In the genomic region with DNA sequence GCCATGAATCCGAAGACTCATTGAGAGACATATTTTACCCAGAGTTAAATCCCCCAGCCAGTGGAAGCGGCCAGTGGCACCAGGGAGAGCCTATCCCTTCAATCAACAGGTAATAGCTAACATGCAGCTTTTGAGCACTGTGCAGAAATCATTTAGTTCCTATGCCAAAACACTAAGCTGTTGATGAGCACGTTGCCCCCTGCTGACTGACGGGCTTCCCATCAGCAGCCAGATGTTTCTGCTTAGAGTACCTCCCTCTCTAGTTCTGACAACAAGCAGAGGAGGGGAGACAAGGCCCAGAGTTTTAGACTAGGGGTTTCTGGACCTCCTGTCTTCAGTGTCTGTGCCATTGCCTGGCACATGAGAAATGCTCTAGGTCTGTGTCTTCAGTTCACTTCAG, we compare ENCODE assay signal across 20 mouse cellular contexts.
A peak's percentile ranks its signal among the peaks of the same experiment; 100 is the strongest.
DNase-seq lines count a peak whose midpoint lies in the region; ATAC-seq and TF ChIP-seq lines count a peak whose summit lies in the region.
"Had no signal": no experiment of that assay in that cellular context is flagged by ENCODE, and none has a peak within 500 bp of the region (broad histone marks: within the 10 kb centered on the region; RNA-seq: fewer than 3 reads in every experiment).

No protein-coding gene starts in this region.

- H3K4me2 ChIP-seq in liver, embryonic 11.5 days: no peak overlapping the region
- no peak overlapping the region for H3K4me2 ChIP-seq in hindbrain, embryonic 14.5 days (replicated peaks)
- no peak overlapping the region for H3K4me2 ChIP-seq in kidney, embryonic 14.5 days (replicated peaks; ENCODE audit: low read depth, low read length)
- H3K4me2 ChIP-seq: lung, embryonic 15.5 days; neural tube, embryonic 13.5 days had no signal

- no peaks in the 10 kb centered on the region for H3K27me3 ChIP-seq in liver, adult 2 months (ENCODE audit: control insufficient read depth, insufficient read depth, low read length)
- no peaks in the 10 kb centered on the region for H3K27me3 ChIP-seq in liver, embryonic 11.5 days (replicated peaks; ENCODE audit: control insufficient read depth, insufficient read depth, low read length)
- H3K27me3 ChIP-seq in small intestine, adult 2 months (ENCODE audit: control insufficient read depth, insufficient read depth, low read length): no peaks in the 10 kb centered on the region
- peaks cover 4% of the 10 kb centered on the region; the same call in 1 of the 2 replicates for H3K27me3 ChIP-seq in hindbrain, embryonic 14.5 days (ENCODE audit: control insufficient read depth, insufficient read depth, low read length)
- no peaks in the 10 kb centered on the region for H3K27me3 ChIP-seq in kidney, embryonic 14.5 days (ENCODE audit: control insufficient read depth, insufficient read depth, low read length)
- H3K27me3 ChIP-seq: lung, embryonic 15.5 days; megakaryocyte, embryonic 14.5 days had no signal

- no peak for TF ChIP-seq POLR2A in liver, adult 2 months (IDR thresholded peaks at IDR 0.05; ENCODE audit: extremely low read depth, insufficient read depth, low read length)
- TF ChIP-seq POLR2A in small intestine, adult 2 months (IDR thresholded peaks at IDR 0.05; ENCODE audit: low read depth, low read length): no peak

- no peak for ATAC-seq in liver, embryonic 11.5 days (replicated peaks; ENCODE audit: low FRiP score)
- no peak for ATAC-seq in hindbrain, embryonic 14.5 days (ENCODE audit: low FRiP score)
- no peak for ATAC-seq in kidney, embryonic 14.5 days (ENCODE audit: low FRiP score, low TSS enrichment)

- TF ChIP-seq CTCF in liver, adult 2 months (IDR thresholded peaks at IDR 0.05; ENCODE audit: low read depth, low read length): peak; percentile 33; the same call in 1 of the 2 replicates
- peak; percentile 22; the same call in 1 of the 2 replicates for TF ChIP-seq CTCF in small intestine, adult 2 months (IDR thresholded peaks at IDR 0.05; ENCODE audit: extremely low read depth, insufficient read length, insufficient replicate concordance, low read depth, low read length)

- 72% methylated on average over 4 of the region's 4 CpGs for WGBS in liver, adult 2 months
- 58% methylated on average over 4 of the region's 4 CpGs for WGBS in liver, embryonic 11.5 days
- WGBS in small intestine, adult 2 months: 66% methylated on average over 4 of the region's 4 CpGs
- WGBS in hindbrain, embryonic 14.5 days: 69% methylated on average over 4 of the region's 4 CpGs
- WGBS in kidney, embryonic 14.5 days: 63% methylated on average over 4 of the region's 4 CpGs

- H3K9ac ChIP-seq in liver, adult 2 months (ENCODE audit: low read depth, low read length): no peak overlapping the region
- no peak overlapping the region for H3K9ac ChIP-seq in liver, embryonic 11.5 days (ENCODE audit: low read depth, low read length)
- H3K9ac ChIP-seq in hindbrain, embryonic 14.5 days: no peak overlapping the region
- no peak overlapping the region for H3K9ac ChIP-seq in kidney, embryonic 14.5 days (ENCODE audit: low read depth, low read length)
- H3K9ac ChIP-seq: lung, embryonic 15.5 days; neural tube, embryonic 13.5 days had no signal

- H3K36me3 ChIP-seq in liver, adult 2 months (ENCODE audit: control insufficient read depth, insufficient read depth, low read length): no peaks in the 10 kb centered on the region
- no peaks in the 10 kb centered on the region for H3K36me3 ChIP-seq in liver, embryonic 11.5 days (ENCODE audit: control insufficient read depth, insufficient read depth, low read length)
- no peaks in the 10 kb centered on the region for H3K36me3 ChIP-seq in small intestine, adult 2 months (ENCODE audit: control insufficient read depth, insufficient read depth, low read length)
- H3K36me3 ChIP-seq in hindbrain, embryonic 14.5 days (replicated peaks; ENCODE audit: control insufficient read depth, insufficient read depth): no peaks in the 10 kb centered on the region
- H3K36me3 ChIP-seq in kidney, embryonic 14.5 days (ENCODE audit: control insufficient read depth, insufficient read depth, low read length): no peaks in the 10 kb centered on the region
- H3K36me3 ChIP-seq: heart, embryonic 10.5 days; lung, embryonic 15.5 days; neural tube, embryonic 13.5 days had no signal

- H3K79me2 ChIP-seq in liver, adult 2 months (ENCODE audit: control insufficient read depth, insufficient read depth, low read length): no peaks in the 10 kb centered on the region

- no peaks in the 10 kb centered on the region for H3K4me1 ChIP-seq in liver, adult 2 months (ENCODE audit: control insufficient read depth, insufficient read depth, low read length)
- H3K4me1 ChIP-seq in liver, embryonic 11.5 days (replicated peaks; ENCODE audit: control insufficient read depth, insufficient read depth, low read length): no peaks in the 10 kb centered on the region
- peaks cover 3% of the 10 kb centered on the region; the same call in 1 of the 2 replicates for H3K4me1 ChIP-seq in small intestine, adult 2 months (ENCODE audit: control insufficient read depth, insufficient read depth, insufficient read length, low read length)
- no peaks in the 10 kb centered on the region for H3K4me1 ChIP-seq in hindbrain, embryonic 14.5 days (replicated peaks; ENCODE audit: control insufficient read depth, insufficient read depth, low read length)
- H3K4me1 ChIP-seq in kidney, embryonic 14.5 days (ENCODE audit: control insufficient read depth, insufficient read depth, low read length): no peaks in the 10 kb centered on the region
- H3K4me1 ChIP-seq: lung, embryonic 15.5 days; megakaryocyte, embryonic 14.5 days had no signal

- DNase-seq in adrenal gland, postnatal 10 days: peak; percentile 4
- DNase-seq in adrenal gland, adult 18-20 months (ENCODE audit: low spot score in 2 of 2): no peak
- DNase-seq in liver, adult 2 months (ENCODE audit: extremely low read depth, low read depth, low spot score): no peak
- no peak for DNase-seq in liver, embryonic 11.5 days (ENCODE audit: low spot score)
- DNase-seq in embryo, embryonic 9.5 days (ENCODE audit: extremely low spot score): peak; percentile 24
- no peak for DNase-seq in hindbrain, embryonic 14.5 days (ENCODE audit: low spot score)
- DNase-seq: adrenal gland, adult 8-10 months; cerebellum, adult 8-10 months; gastrocnemius, postnatal 10 days; heart, postnatal 36 days; kidney, postnatal 25 days; layer of hippocampus, postnatal 36 days; right cerebral cortex, postnatal 4 days; thymus, adult 18-20 months had no signal

- H3K27ac ChIP-seq in liver, adult 2 months (replicated peaks; ENCODE audit: insufficient read depth, low read depth, low read length): no peak overlapping the region
- no peak overlapping the region for H3K27ac ChIP-seq in liver, embryonic 11.5 days (ENCODE audit: low read depth, low read length)
- H3K27ac ChIP-seq in small intestine, adult 2 months (ENCODE audit: insufficient read depth, low read depth, low read length): no peak overlapping the region
- H3K27ac ChIP-seq in hindbrain, embryonic 14.5 days: no peak overlapping the region
- H3K27ac ChIP-seq in kidney, embryonic 14.5 days (ENCODE audit: low read depth, low read length): no peak overlapping the region
- H3K27ac ChIP-seq: heart, embryonic 10.5 days; lung, embryonic 15.5 days; neural tube, embryonic 13.5 days had no signal

- H3K4me3 ChIP-seq in liver, adult 2 months (ENCODE audit: insufficient read depth, low read depth, low read length): no peak overlapping the region
- H3K4me3 ChIP-seq in liver, embryonic 11.5 days (ENCODE audit: low read depth, low read length): no peak overlapping the region
- H3K4me3 ChIP-seq in small intestine, adult 2 months (ENCODE audit: low read depth, low read length): no peak overlapping the region
- H3K4me3 ChIP-seq in hindbrain, embryonic 14.5 days (replicated peaks; ENCODE audit: low read length): no peak overlapping the region
- H3K4me3 ChIP-seq in kidney, embryonic 14.5 days (ENCODE audit: low read length): no peak overlapping the region
- H3K4me3 ChIP-seq: heart, embryonic 10.5 days; lung, embryonic 15.5 days; megakaryocyte, embryonic 14.5 days; neural tube, embryonic 13.5 days had no signal

- H3K9me3 ChIP-seq in liver, embryonic 11.5 days (ENCODE audit: control insufficient read depth, low read length): no peaks in the 10 kb centered on the region
- no peaks in the 10 kb centered on the region for H3K9me3 ChIP-seq in hindbrain, embryonic 14.5 days (ENCODE audit: control insufficient read depth, low read length)
- no peaks in the 10 kb centered on the region for H3K9me3 ChIP-seq in kidney, embryonic 14.5 days (ENCODE audit: control insufficient read depth, low read length)
- H3K9me3 ChIP-seq: heart, embryonic 10.5 days; lung, embryonic 15.5 days; megakaryocyte, embryonic 14.5 days; neural tube, embryonic 13.5 days had no signal

Comparison
In these comparisons a context has a peak if more than half of its experiments do, and no peak if none do; other contexts are left out.
1. DNase-seq: peak in adrenal gland, postnatal 10 days (single experiment) and embryo, embryonic 9.5 days (single experiment); none in adrenal gland, adult 18-20 months (0 of 2), liver, adult 2 months (single experiment), liver, embryonic 11.5 days (single experiment) and hindbrain, embryonic 14.5 days (single experiment).